Mouse (Mus musculus) liver, embryonic 16.5 days (tissue): ENCODE measurements around the gene Il1r1. TPM values are rescaled to one million over a fixed set of nuclear protein-coding genes. Genes with fewer than 3 reads are reported as not detected.

Experiments
- ATAC-seq: fragments of 200-750 bp; cut with Nextera tagmentation; 2 replicates; pipeline ENCODE4 v1.8.0; 2017; ENCODE audit warnings: low read depth, mild to moderate bottlenecking, moderate number of reproducible peaks, moderate library complexity
- H3K27ac ChIP-seq: fragments of 300-500 bp; sonication (generic); 2 replicates; pipeline ENCODE4 v1.5.1; 2014; ENCODE audit warnings: mild to moderate bottlenecking, low read length
- H3K27me3 ChIP-seq: fragments of 300-500 bp; sonication (generic); 2 replicates; pipeline ENCODE4 v1.6.1; 2014; ENCODE audit warnings: low read depth, low read length, mixed read lengths; ENCODE audit not compliant: control insufficient read depth, insufficient read depth
- H3K36me3 ChIP-seq: fragments of 300-500 bp; sonication (generic); 2 replicates; pipeline ENCODE4 v1.6.1; 2014; ENCODE audit warnings: mild to moderate bottlenecking; ENCODE audit not compliant: control insufficient read depth, insufficient read depth
- H3K4me1 ChIP-seq: fragments of 300-500 bp; sonication (generic); 2 replicates; pipeline ENCODE4 v1.6.1; 2014; ENCODE audit warnings: low read depth, low read length, mixed read lengths; ENCODE audit not compliant: control insufficient read depth
- H3K4me2 ChIP-seq: fragments of 300-500 bp; sonication (generic); 2 replicates; pipeline ENCODE4 v1.6.1; 2014; ENCODE audit warnings: low read depth, low read length, mixed read lengths
- H3K4me3 ChIP-seq: fragments of 300-500 bp; sonication (generic); 2 replicates; pipeline ENCODE4 v1.5.1; 2014; ENCODE audit warnings: low read depth, mild to moderate bottlenecking, low read length
- H3K9ac ChIP-seq: fragments of 300-500 bp; sonication (generic); 2 replicates; pipeline ENCODE4 v1.6.1; 2014; ENCODE audit warnings: low read depth, low read length
- H3K9me3 ChIP-seq: fragments of 300-500 bp; sonication (generic); replicated peaks from 2 replicates; pipeline ENCODE4 v1.6.1; 2016; ENCODE audit warnings: low read length; ENCODE audit not compliant: control insufficient read depth
- WGBS: fragments of 180-500 bp; shearing (Covaris S2); extraction: QIAGEN DNeasy Blood & Tissue Kit; methylation state at CpG from one replicate; pipeline ENCODE4 v1.1.7; 2014; ENCODE audit not compliant: insufficient replicate concordance; 5-methylcytosine and 5-hydroxymethylcytosine counted together
- polyA plus RNA-seq: library from polyadenylated mRNA; unstranded; fragments of >200 nt; fragmentation: Nextera tagmentation; extraction: Ambion mirVana; gene quantifications from 2 replicates; pipeline ENCODE4 v1.2.1, GENCODE M21; 2015

The Il1r1 gene
- polyA plus RNA-seq, 1 experiment from 2014 or later = 7.2 TPM

DNA sequence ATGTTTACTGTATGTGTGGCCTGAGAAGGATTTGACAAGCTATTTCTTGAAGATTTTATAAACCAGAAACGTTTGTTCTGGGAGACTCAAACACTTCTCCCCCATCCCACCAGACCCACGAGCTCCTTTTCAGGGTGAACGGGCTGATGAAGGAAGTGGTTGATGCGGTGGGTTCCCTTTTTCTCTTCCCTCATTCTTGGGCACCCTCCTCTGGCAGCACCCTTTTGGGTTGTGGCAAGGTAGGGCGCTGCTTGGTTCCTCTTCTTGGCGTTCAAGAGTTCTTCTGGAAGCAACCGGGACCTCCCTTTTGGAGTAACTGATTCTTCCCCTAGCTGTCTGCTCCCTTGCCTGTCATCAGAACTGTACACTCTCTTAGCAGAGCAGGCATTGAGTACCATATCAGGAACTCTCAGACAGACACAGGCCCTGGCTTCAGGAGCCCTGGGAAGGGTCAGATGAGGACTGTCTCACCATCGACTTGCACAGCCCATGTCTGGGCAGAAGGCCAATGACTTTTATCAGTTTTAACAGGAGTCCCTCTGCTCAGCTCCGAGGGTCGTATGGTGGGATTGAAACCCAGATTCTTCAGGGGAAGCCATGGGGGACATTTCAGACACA is 131.1 kb downstream of the Il1r1 start:
- Histone ChIP-seq H3K9ac (no peak overlapping the region), H3K27ac (no peak overlapping the region), H3K4me3 (no peak overlapping the region), H3K36me3 (no peaks in the 10 kb centered on the region; the same call in 1 of the 2 replicates), H3K4me2 (no peak overlapping the region), H3K9me3 (no peaks in the 10 kb centered on the region), H3K27me3 (no peaks in the 10 kb centered on the region), H3K4me1 (peaks cover 19% of the 10 kb centered on the region)
- WGBS = 18% methylated on average over 10 of the region's 10 CpGs
- ATAC-seq = peak; percentile 50; the same call in 1 of the 2 replicates

DNA sequence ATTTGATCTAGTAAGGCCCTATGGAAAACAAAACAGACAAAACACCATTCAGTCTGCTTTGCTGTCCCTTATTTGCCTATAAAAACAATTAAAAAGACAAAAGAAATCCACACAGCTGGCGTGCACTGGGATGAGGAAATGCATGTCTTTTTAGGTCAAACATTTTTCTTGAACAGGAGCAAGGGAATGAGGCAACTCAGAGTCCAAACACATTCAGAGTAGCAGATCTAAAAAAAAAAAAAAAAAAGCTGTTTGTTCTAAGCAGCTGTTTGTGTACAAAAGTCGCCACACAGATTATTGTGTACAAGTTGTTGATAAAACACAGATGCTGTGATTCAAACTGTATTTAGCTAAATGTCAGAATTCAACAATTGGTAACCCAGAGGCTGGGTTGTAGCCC is 133.0 kb downstream of the Il1r1 start:
- no peak overlapping the region for H3K9ac ChIP-seq
- H3K9me3 ChIP-seq = no peaks in the 10 kb centered on the region
- no peak overlapping the region for H3K4me3 ChIP-seq
- WGBS = 47% methylated on average over 2 of the region's 2 CpGs
- no peak overlapping the region for H3K27ac ChIP-seq
- peaks cover 8% of the 10 kb centered on the region for H3K4me1 ChIP-seq
- H3K4me2 ChIP-seq = no peak overlapping the region
- no peak for ATAC-seq
- H3K36me3 ChIP-seq = no peaks in the 10 kb centered on the region; the same call in 1 of the 2 replicates
- no peaks in the 10 kb centered on the region for H3K27me3 ChIP-seq

DNA sequence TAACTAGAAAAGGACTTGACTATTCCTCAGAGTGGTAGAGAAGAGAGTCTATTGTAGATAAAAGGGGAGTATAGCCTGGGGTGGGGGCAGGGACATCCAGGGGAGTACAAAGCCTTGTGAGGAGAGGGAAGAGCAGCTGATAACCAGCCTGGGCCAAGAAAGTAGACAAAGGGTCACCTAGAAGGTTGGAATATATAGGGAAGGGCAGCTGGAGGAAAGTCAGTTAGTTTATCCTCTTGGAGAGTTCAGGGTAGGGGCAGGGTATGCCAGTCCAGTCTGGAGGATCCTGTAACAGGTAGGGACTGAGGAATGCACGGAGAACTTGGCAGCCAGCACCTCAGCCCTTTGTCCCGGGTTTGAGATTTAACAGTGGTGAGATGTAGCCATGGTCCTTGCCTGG is 133.5 kb downstream of the Il1r1 start:
- H3K9me3 ChIP-seq = no peaks in the 10 kb centered on the region
- 62% methylated on average over 2 of the region's 2 CpGs for WGBS
- no peaks in the 10 kb centered on the region for H3K27me3 ChIP-seq
- peaks cover 5% of the 10 kb centered on the region; the same call in 1 of the 2 replicates for H3K4me1 ChIP-seq
- ATAC-seq = no peak
- no peak overlapping the region for H3K4me3 ChIP-seq
- no peak overlapping the region for H3K4me2 ChIP-seq
- no peaks in the 10 kb centered on the region; the same call in 1 of the 2 replicates for H3K36me3 ChIP-seq
- H3K9ac ChIP-seq = no peak overlapping the region
- H3K27ac ChIP-seq = no peak overlapping the region

DNA sequence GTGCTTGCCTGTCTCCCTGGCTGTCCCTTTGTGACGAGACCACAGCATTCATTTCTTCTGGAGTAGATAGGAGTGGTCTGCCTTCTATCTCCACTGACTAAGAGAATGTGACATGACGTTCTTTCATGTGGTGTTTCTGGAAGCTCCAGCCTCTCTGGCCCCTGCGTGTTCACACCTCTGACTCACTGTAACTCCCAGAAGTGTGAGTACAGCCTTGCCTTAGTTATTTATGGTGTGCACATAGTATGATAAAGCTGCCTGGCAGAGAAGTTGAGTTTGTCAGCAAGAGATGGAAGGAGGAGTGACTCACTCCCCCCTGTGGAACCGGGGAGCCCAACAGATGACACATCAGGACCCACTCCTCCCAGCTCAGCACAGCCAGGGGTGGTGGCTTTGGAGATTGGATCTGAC is 133.9 kb downstream of the Il1r1 start:
- no peak overlapping the region for H3K9ac ChIP-seq
- WGBS = 33% methylated on average over 4 of the region's 4 CpGs
- H3K4me1 ChIP-seq = peaks cover 5% of the 10 kb centered on the region; the same call in 1 of the 2 replicates
- H3K9me3 ChIP-seq = no peaks in the 10 kb centered on the region
- no peak for ATAC-seq
- no peaks in the 10 kb centered on the region for H3K27me3 ChIP-seq
- no peak overlapping the region for H3K27ac ChIP-seq
- no peak overlapping the region for H3K4me2 ChIP-seq
- H3K36me3 ChIP-seq = no peaks in the 10 kb centered on the region; the same call in 1 of the 2 replicates
- H3K4me3 ChIP-seq = no peak overlapping the region

DNA sequence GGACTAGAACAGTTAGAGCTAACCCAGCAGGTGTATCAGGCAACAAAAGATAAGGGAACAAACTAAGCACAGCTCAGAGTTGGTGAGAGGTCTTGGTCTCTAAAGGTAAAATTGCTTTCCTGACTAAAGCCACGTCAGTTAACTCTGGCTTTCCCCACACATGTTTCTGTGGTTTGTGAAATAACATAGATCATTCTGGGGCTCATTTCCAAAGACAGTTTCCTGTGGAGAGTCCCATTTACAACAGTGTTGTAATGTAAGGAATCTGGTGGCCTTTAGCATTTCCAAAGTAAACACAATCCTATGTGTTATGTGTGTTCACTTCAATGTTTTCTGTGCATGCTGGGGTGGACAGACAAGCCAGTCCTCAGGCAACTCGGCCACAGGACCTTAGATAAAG is 134.9 kb downstream of the Il1r1 start:
- WGBS = 30% methylated on average over 2 of the region's 2 CpGs
- ATAC-seq = no peak
- no peak overlapping the region for H3K4me3 ChIP-seq

DNA sequence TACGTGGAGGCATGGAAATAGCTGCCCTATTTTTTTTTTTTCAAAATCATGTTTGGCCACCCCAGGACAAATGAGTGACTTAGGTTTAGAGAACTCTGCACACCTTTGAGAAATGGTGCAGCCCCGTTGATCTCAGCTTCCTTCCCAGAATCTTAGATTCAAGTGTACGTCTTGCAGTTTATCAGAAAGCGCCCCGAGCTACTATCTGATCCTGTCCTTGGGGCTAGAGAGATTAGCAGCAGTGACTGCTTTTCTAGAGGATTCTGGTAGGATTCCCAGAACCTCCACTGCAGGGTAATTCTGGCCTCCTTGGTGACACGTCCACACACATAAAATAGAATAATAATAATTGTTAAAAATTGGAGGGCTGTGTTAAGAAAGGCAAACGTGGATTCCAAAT is 136.1 kb downstream of the Il1r1 start:
- 40% methylated on average over 7 of the region's 7 CpGs for WGBS
- no peaks in the 10 kb centered on the region for H3K9me3 ChIP-seq
- H3K36me3 ChIP-seq = no peaks in the 10 kb centered on the region
- H3K27me3 ChIP-seq = no peaks in the 10 kb centered on the region
- no peak overlapping the region for H3K27ac ChIP-seq
- H3K9ac ChIP-seq = no peak overlapping the region
- no peak overlapping the region for H3K4me2 ChIP-seq
- no peak for ATAC-seq
- H3K4me1 ChIP-seq = peaks cover 4% of the 10 kb centered on the region; the same call in 1 of the 2 replicates
- no peak overlapping the region for H3K4me3 ChIP-seq

More for the DNA sequence above, 134.9 kb downstream of the Il1r1 start:
- Histone ChIP-seq H3K36me3 (no peaks in the 10 kb centered on the region), H3K9me3 (no peaks in the 10 kb centered on the region), H3K4me1 (peaks cover 5% of the 10 kb centered on the region; the same call in 1 of the 2 replicates), H3K4me2 (no peak overlapping the region), H3K27ac (no peak overlapping the region), H3K27me3 (no peaks in the 10 kb centered on the region), H3K9ac (no peak overlapping the region)

DNA sequence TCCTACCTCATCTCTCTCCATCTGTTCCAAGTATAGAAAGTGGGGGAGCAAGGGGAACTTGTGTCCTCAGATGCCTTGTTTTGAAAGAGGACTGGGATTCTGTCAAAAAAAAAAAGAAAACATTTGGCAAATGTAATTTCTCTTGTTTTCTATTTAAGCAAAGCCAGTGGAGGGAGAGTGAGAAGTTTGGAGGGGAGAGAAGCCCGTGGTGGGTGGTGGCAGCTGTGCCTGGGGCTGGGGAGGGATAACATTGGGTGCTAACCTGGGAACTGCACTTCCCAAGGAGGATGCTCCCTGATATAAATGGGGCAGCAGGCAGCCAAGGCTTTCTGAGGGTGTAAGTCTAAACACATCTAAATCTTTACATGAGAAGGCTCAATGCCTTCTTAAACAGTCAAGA is 136.7 kb downstream of the Il1r1 start:
- no peak overlapping the region for H3K27ac ChIP-seq
- no peak overlapping the region for H3K4me3 ChIP-seq
- no peaks in the 10 kb centered on the region for H3K9me3 ChIP-seq
- no peaks in the 10 kb centered on the region; the same call in 1 of the 2 replicates for H3K4me1 ChIP-seq
- no peak overlapping the region for H3K4me2 ChIP-seq
- no peak for ATAC-seq
- no peaks in the 10 kb centered on the region for H3K27me3 ChIP-seq
- 33% methylated on average over 1 of the region's 1 CpGs for WGBS
- no peak overlapping the region for H3K9ac ChIP-seq
- no peaks in the 10 kb centered on the region for H3K36me3 ChIP-seq

DNA sequence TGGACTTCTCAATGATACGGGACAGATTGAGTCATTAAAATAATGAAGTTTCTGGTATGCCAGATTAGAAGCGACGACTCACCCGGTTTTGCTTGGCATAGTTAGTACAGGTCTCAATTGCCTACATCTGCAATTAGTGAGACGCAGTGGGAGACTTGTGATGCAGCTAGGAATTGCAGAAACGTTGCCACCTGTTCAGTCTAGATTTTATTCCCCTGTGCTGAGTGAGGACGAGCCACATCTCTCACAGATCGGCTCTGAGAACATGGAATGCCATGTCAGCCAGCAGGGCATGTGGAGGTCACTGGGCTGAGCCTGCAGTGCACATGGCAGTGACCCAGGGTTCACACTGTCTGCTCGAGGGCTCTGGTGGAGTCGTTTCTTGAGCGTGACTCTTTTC is 137.9 kb downstream of the Il1r1 start:
- H3K4me2 ChIP-seq = no peak overlapping the region
- H3K9me3 ChIP-seq = no peaks in the 10 kb centered on the region
- no peaks in the 10 kb centered on the region for H3K36me3 ChIP-seq
- H3K4me3 ChIP-seq = no peak overlapping the region
- no peaks in the 10 kb centered on the region for H3K27me3 ChIP-seq
- H3K4me1 ChIP-seq = no peaks in the 10 kb centered on the region; the same call in 1 of the 2 replicates
- 61% methylated on average over 11 of the region's 11 CpGs for WGBS
- no peak overlapping the region for H3K9ac ChIP-seq
- H3K27ac ChIP-seq = no peak overlapping the region
- ATAC-seq = no peak
